Mouse (Mus musculus) limb, embryonic 14.5 days (tissue): ENCODE data around the gene Tgfb1i1. TPM values are rescaled to one million over a fixed set of nuclear protein-coding genes. Genes with fewer than 3 reads are reported as not detected.

Source experiments
- ATAC-seq: fragments of 200-750 bp; cut with Nextera tagmentation; 2 replicates; pipeline ENCODE4 v1.8.0; 2017; ENCODE audit warnings: low read depth, moderate number of reproducible peaks, moderate TSS enrichment; ENCODE audit not compliant: low FRiP score
- DNase-seq: peaks from one replicate; pipeline ENCODE4 v3.0.0-alpha.2; 2015; ENCODE audit warnings: low spot score
- H3K27ac ChIP-seq: fragments of 300-500 bp; sonication (generic); replicated peaks from 2 replicates; pipeline ENCODE4 v1.5.1; 2014; ENCODE audit warnings: low read depth, mild to moderate bottlenecking, low read length, moderate library complexity, mixed read lengths
- H3K27me3 ChIP-seq: fragments of 300-500 bp; sonication (generic); 2 replicates; pipeline ENCODE4 v1.6.1; 2014; ENCODE audit warnings: low read length, mixed read lengths; ENCODE audit not compliant: control insufficient read depth, insufficient read depth
- H3K36me3 ChIP-seq: fragments of 300-500 bp; sonication (generic); 2 replicates; pipeline ENCODE4 v1.6.1; 2014; ENCODE audit warnings: mild to moderate bottlenecking, low read length, moderate library complexity, mixed read lengths; ENCODE audit not compliant: control insufficient read depth, insufficient read depth
- H3K4me1 ChIP-seq: fragments of 300-500 bp; sonication (generic); 2 replicates; pipeline ENCODE4 v1.6.1; 2014; ENCODE audit warnings: antibody characterized with exemption, low read length, mixed read lengths; ENCODE audit not compliant: control insufficient read depth, insufficient read depth
- H3K4me2 ChIP-seq: fragments of 300-500 bp; sonication (generic); replicated peaks from 2 replicates; pipeline ENCODE4 v1.6.1; 2014; ENCODE audit warnings: low read depth, mild to moderate bottlenecking, low read length, moderate library complexity; ENCODE audit not compliant: severe bottlenecking
- H3K4me3 ChIP-seq: fragments of 300-500 bp; sonication (generic); replicated peaks from 2 replicates; pipeline ENCODE4 v1.5.1; 2014; ENCODE audit warnings: low read length
- H3K9ac ChIP-seq: fragments of 300-500 bp; sonication (generic); 2 replicates; pipeline ENCODE4 v1.6.1; 2014; ENCODE audit warnings: mild to moderate bottlenecking, low read depth, low read length, moderate library complexity; ENCODE audit not compliant: severe bottlenecking
- H3K9me3 ChIP-seq: fragments of 300-500 bp; sonication (generic); 2 replicates; pipeline ENCODE4 v1.6.1; 2016; ENCODE audit warnings: low read length; ENCODE audit not compliant: control insufficient read depth
- POLR2A ChIP-seq: fragments of 200-500 bp; IDR thresholded peaks from 2 replicates; pipeline ENCODE4 v1.8.0; 2012; ENCODE audit warnings: inconsistent platforms, mild to moderate bottlenecking, moderate library complexity, borderline replicate concordance; ENCODE audit not compliant: insufficient read depth, insufficient read length; ENCODE audit errors: extremely low read depth
- WGBS: fragments of 180-500 bp; shearing (Covaris S2); extraction: QIAGEN DNeasy Blood & Tissue Kit; methylation state at CpG from one replicate; pipeline ENCODE4 v1.1.7; 2014; 5-methylcytosine and 5-hydroxymethylcytosine counted together
- polyA plus RNA-seq, 2 experiments: library from polyadenylated mRNA; depleted of rRNA in 1 of 2; stranded (reverse) in 1 of 2; unstranded in 1 of 2; fragments of >200 nt; fragmentation: Nextera tagmentation in 1 of 2; extraction: Ambion mirVana in 1 of 2; gene quantifications; 2 replicates each; pipeline versions ENCODE4 v1.2.1 to v1.2.3; 2012 to 2014

Gene Tgfb1i1
- polyA plus RNA-seq, 2 experiments: 46.0 to 51.2 TPM

DNA sequence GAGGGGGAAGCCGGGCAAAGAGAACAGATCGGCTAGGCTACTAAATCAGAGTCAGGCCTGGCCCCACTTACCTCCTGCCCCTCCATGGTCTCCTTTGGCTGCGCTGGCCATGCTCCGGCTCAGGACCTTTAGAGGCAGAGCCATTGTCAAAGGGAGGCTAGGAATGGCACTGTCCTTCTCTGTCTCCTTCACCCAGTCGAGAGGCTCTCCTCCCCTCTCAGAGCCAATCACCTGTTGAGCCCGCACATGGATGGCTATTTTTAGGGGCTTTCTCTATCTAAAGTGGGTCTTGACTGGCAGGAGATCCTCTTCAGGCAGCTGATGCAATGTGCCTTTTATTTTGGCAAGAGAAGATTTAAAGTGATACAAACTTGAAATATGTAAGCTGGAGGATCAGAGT lies 40.5 kb upstream of the Tgfb1i1 start, which contains the start of gene Cox6a2:
Gene Cox6a2, minus strand, starts transcription at position 236 of the 400 bp plus-strand sequence.
- no peak within 1 kb of the TSS for H3K27ac ChIP-seq
- no peak for TF ChIP-seq POLR2A
- no peaks in the 10 kb centered on the region for H3K4me1 ChIP-seq
- H3K9me3 ChIP-seq: no peaks in the 10 kb centered on the region
- H3K9ac ChIP-seq: no peak within 1 kb of the TSS
- H3K27me3 ChIP-seq: no peaks in the 10 kb centered on the region
- 84% methylated on average over 6 of the region's 6 CpGs for WGBS
- no peak within 1 kb of the TSS for H3K4me2 ChIP-seq
- DNase-seq (no peak), ATAC-seq (no peak)
- no peaks in the 10 kb centered on the region for H3K36me3 ChIP-seq
- H3K4me3 ChIP-seq: no peak within 1 kb of the TSS

DNA sequence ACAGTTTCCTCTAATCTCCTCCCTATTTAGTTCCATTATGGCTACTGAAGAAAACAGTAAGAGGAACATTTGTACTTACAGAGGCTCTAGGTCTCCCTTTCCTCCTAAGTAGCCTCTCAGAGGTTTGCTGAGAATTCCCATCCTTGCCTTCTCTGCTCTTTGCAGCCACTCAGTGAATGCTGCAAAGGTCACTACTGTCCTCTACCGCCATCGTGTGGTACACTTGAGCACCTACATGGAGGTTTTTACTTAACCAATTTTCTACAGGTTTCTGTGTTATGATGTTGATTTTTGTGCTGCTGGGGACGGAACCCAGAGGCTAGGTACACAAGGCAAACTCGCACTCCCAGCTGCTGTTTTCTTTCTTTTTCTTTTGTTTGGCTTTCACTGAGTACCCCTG lies 38.4 kb upstream of the Tgfb1i1 start:
- Histone ChIP-seq H3K4me2 (no peak overlapping the region), H3K36me3 (no peaks in the 10 kb centered on the region), H3K9me3 (no peaks in the 10 kb centered on the region), H3K4me1 (no peaks in the 10 kb centered on the region), H3K27me3 (no peaks in the 10 kb centered on the region), H3K27ac (no peak overlapping the region), H3K4me3 (no peak overlapping the region), H3K9ac (no peak overlapping the region)
- WGBS: 4% methylated on average over 4 of the region's 4 CpGs
- DNase-seq (peak; percentile 90), ATAC-seq (peak; percentile 41; the same call in 1 of the 2 replicates)
- no peak for TF ChIP-seq POLR2A

DNA sequence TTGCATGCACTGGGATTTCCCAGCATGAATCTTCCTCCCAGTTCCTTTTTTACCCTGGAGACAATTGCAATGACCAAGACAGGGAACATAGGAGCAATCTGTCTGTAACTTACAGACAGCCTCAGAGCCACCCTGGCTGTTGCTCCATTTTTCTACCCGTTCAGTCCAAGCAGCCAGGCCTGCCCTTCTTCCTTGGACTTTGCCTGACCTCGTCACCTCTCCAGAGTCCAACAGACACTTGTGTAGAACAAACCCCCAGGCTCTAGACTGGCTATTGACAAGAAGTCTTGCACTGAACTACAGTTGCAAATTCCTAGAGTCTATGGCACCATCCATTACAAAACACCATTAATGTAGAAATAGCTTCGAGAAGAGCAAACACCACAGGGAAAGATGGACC lies 36.8 kb upstream of the Tgfb1i1 start:
- Histone ChIP-seq H3K4me1 (no peaks in the 10 kb centered on the region), H3K27me3 (no peaks in the 10 kb centered on the region), H3K27ac (no peak overlapping the region), H3K9me3 (no peaks in the 10 kb centered on the region), H3K9ac (no peak overlapping the region), H3K36me3 (no peaks in the 10 kb centered on the region), H3K4me2 (no peak overlapping the region), H3K4me3 (no peak overlapping the region)
- WGBS: 51% methylated on average over 3 of the region's 3 CpGs
- TF ChIP-seq POLR2A: no peak
- ATAC-seq (no peak), DNase-seq (no peak)

GRCm38 (mm10) chr7:128219952-128220351 lies 26.7 kb upstream of the Tgfb1i1 start:
- DNase-seq (no peak), ATAC-seq (no peak)
- Histone ChIP-seq H3K36me3 (no peaks in the 10 kb centered on the region), H3K4me2 (no peak overlapping the region), H3K4me3 (no peak overlapping the region), H3K27ac (no peak overlapping the region), H3K9ac (no peak overlapping the region), H3K4me1 (no peaks in the 10 kb centered on the region), H3K27me3 (no peaks in the 10 kb centered on the region), H3K9me3 (no peaks in the 10 kb centered on the region)
- TF ChIP-seq POLR2A: no peak
- WGBS: 89% methylated on average over 4 of the region's 4 CpGs

DNA sequence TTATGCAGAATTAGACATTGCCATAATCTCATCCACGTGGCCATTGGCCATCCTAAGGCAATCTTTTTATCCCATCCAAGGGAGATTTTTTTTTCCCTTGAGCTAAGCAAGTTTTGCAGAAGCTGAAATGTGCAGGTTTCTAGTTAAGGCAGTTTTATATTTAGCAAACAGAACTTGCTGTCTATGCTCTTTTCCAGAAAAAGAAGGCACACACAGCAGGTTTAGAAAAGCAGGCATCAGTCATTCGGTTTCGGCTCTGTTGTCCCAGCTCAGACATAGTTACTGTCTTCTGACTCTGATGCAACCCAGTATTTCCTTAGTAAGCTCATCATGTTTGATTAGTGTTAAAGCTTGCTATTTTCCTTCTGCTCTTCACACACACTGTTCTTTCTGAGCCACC lies 25.7 kb upstream of the Tgfb1i1 start:
- Histone ChIP-seq H3K4me2 (no peak overlapping the region), H3K4me1 (no peaks in the 10 kb centered on the region), H3K9ac (no peak overlapping the region), H3K27ac (no peak overlapping the region), H3K9me3 (no peaks in the 10 kb centered on the region), H3K36me3 (no peaks in the 10 kb centered on the region), H3K27me3 (no peaks in the 10 kb centered on the region), H3K4me3 (no peak overlapping the region)
- no peak for ATAC-seq
- TF ChIP-seq POLR2A: no peak
- 91% methylated on average over 3 of the region's 3 CpGs for WGBS
- no peak for DNase-seq

DNA sequence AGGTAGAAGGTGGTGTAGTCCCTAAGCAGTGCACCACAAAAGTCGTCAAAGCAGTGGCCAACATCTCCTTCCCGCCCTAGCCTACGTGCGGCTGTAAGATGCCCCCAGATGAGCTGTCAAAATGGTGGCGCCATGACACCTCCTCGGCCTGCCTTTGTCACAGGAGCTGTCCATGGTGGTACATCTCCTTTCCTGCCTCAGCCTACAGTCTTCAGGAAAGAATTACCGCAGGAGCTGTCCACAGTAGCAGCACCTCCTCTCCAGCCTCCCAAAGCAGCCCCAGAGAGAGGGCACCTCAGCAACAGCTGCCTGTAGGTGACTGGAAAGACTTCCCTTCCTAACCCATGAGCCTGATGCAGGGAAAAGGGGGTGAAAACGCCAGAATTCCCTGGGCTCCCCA lies 14.9 kb upstream of the Tgfb1i1 start:
- Histone ChIP-seq H3K9me3 (no peaks in the 10 kb centered on the region), H3K9ac (no peak overlapping the region), H3K27me3 (no peaks in the 10 kb centered on the region), H3K4me1 (peaks cover 2% of the 10 kb centered on the region), H3K4me2 (no peak overlapping the region), H3K4me3 (no peak overlapping the region), H3K36me3 (0 out of 2 replicates have a peak, but pooled peaks cover 4% of the 10 kb centered on the region), H3K27ac (no peak overlapping the region)
- peak; percentile 14 for DNase-seq
- 39% methylated on average over 8 of the region's 8 CpGs for WGBS
- ATAC-seq: no peak
- TF ChIP-seq POLR2A: no peak
